Mouse (Mus musculus): ENCODE measurements at regions not wholly inside any gene's neighbourhood (a gene's known extent, or its start where the extent isn't known, plus 50 kb on each side); places are given as distances from the start of the nearest gene placed in this dataset.
"Not testable (repeated sequence)": the region's sequence is repeated elsewhere in the genome, so short reads cannot be mapped to it uniquely, and the experiment has no call there.

GRCm38 (mm10) chrX:63991127-63991526 is 160.9 kb downstream of the Gm6760 start:
- DNase-seq, result peak; percentile 17

- not testable (repeated sequence) for DNase-seq
These were observed 179.6 kb downstream of the Gm6760 start for GRCm38 (mm10) chrX:63972386-63972785.
